Mouse (Mus musculus): ENCODE results near the gene Dusp14.

Dusp14 gene

DNA sequence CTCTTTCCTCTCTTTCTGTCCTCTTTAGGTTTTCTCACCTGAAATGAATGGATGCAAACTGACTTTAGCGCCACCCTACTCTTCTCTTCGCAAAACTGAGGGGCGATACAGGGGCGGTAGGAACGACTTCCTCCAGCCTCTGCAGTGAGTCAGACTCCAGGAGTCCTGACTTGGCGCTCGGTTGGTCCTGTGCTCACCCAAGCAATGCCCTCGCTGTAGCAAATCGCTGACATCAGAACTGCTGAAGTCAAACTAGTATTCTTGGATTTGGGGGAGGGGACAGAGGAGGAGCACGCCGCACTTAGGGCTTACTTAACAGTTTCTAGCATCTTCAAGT, at the start of gene Dusp14:
Dusp14 (minus strand) TSS at position 228 of the 337 bp plus-strand sequence.
- peak; percentile 21 for DNase-seq (ENCODE audit: low spot score)

DNA sequence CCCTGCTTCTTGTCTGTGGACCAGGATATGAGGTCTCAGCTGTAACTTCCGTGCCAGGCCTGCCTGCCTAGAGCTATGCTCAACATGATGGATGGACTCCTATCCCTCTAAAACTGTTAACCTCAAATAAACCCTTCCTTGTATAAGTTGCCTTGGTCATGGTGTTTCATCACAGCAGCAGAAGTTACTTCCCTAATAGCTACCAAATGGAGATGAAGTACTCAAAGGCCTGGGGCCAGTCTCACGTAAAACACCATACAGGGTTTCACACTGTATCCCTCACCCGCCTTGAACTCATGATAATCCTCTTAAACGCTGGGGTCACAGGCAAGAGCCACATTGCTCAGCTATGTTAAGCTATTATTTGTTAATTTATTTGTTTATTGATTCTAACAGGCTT, 48.4 kb upstream of the Dusp14 start:
- no peak for DNase-seq (ENCODE audit: low spot score)

DNA sequence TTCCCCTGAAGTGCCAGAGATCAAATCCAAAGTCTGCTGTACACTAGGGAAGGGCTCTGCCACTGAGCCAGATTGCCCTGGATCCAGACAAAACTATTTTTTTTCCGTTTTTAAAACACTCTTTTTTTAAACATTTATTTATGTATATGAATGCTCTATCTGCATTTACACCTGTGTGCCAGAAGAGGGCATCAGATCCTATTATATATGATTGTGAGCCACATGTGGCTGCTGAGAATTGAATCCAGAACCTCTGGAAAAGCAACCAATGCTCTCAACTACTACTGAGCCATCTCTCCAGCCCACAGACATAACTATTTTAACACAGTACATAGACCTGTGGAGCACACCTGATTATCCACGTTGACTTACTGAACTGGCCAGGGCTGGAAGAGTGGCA, 47.2 kb upstream of the Dusp14 start:
- no peak for DNase-seq (ENCODE audit: low spot score)

DNA sequence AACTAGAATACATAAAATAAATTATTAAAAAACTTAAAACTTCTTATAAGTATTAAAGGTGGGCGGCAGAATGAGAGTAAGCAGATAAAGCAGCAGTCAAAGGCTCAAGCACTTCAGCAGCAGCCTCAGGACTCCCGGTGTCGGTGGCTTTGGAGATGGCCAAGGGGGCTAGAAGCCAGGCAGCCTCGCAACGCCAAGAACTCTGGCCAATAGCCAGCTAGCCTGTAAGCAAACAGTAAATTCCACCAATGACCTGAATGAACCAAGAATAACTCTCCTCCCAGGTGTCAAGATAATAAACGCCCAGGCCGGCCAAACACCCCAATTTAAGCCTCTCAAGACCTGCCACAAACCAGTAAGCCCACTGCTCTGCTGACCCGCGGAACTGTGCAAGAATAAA, 46.6 kb upstream of the Dusp14 start:
- no peak for DNase-seq (ENCODE audit: low spot score)

DNA sequence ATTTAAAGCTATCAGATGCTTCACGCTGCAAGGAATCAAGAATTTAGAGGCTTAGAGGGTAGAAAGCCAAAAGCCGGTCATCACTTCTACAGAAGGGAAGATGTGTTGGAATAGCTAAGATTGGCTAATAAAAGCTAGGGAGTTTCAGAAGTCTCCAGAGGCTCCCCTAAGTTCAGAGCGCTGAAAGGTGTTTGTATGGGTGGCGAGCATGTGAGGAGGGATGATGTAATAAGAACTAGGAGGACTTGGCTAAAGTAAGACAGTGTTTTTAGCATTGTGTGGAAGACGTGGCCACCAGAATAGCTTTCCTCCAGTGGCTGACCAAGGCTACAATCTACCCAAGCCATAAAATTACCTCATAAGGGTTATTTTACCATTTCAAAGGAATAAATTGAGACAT, 44.6 kb upstream of the Dusp14 start:
- DNase-seq (ENCODE audit: low spot score), result no peak

DNA sequence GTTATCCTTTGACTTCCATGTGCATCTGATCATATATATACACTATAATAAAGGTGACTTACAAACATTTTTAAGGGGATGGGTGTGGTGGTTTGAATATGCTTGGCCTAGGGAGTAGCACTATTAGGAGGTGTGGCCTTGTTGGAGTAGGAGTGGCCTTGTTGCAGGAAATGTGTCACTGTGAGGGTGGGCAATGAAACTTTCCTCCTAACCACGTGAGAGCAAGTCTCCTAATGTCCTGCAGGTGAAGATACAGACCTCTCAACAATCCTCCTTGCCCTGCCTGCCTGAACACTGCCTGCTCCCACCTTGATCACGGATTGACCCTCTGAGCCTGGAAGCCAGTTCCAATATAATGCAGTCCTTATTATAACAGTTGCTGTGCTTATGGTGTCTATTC, 38.1 kb upstream of the Dusp14 start:
- DNase-seq (ENCODE audit: low spot score), result no peak

DNA sequence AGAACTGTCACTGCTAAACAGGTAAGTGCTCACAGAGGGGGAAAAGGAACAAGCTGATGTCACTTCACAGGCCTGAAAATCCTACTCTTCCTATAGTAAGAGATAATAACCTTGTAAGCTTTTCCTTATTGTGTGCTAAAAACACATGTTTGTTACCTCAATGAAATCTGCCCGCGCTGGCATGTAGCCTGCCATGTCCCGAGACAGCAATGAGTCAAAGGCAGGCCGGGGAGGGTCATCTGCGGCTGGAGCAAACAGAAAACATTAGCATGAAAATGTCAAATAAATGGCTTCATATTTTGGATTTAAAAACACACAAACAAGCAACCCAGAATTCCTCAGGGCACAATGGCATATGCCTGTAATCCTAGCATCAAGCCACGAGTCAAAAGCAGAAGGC, 35.0 kb upstream of the Dusp14 start:
- DNase-seq (ENCODE audit: low spot score), result no peak

DNA sequence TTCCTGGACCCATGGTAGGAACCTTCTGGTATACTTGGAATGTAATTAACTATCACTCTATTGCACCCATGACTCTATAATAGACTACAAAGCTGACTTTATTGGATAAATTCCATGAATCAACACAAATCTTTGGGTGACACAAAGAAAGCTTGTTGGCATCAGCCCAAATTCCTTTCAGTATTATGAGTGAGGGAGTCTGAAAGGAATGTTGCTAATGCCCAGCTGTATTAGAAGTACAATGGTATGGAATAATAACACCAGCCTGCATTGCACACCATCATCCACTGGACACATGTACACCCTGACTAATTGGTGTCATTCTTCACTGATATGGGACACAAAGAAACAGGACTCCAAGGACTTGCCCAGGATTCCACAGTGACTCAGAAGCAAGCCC, 32.1 kb upstream of the Dusp14 start:
- DNase-seq (ENCODE audit: low spot score), result no peak

DNA sequence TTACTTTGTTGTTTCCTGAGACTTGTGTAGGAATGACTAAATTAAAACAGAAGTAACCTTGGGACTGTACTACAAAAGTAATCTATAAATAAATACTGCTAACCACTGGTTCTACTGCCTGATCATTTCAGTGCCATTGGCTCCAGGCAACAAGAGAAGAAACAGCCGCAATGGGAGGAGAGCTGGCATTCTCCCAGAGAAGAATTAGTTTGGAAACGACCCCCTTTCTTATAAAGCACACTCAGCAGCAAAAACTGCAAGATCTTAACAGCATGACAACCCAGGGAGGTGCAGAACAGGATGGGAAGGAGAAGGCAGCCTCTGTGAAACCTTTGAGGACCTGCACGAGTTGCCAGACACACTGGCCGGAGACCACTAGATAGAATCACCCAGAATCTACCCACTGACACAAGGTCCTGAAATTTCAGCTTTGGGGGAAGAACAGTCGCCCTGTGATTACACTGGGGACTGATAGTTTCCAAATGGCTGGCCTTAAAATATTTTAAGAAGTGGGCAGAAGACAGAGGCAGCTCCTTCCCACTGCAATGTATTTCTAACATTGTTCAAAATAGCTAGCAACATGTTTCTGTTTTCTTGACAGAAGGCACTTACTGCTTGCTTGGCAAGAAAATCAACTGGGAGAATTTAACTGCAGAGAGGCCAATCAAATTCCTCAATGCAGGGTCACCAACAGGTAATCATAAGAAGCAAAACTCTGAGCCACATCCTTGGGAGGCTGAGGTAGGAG, 28.4 kb upstream of the Dusp14 start:
- DNase-seq (ENCODE audit: low spot score), result no peak

DNA sequence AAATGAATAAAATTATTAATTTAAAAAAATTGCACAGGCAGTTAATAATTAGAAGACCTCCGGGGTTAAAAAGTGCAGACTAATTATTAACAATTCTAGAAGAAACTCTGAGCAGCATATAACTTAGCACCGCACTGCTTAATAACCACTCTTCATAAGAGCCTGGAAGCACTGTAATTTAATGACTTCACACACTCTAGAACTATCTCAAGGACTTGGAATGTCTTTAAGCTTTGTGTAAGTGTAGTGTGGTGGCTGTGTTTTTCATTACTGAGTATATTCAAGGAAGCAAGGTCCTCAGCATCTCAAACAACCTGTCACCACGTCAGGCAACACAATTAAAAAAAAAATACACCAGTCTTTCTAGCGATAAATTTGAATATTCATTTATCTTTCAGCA, 26.0 kb upstream of the Dusp14 start:
- DNase-seq (ENCODE audit: low spot score), result no peak

DNA sequence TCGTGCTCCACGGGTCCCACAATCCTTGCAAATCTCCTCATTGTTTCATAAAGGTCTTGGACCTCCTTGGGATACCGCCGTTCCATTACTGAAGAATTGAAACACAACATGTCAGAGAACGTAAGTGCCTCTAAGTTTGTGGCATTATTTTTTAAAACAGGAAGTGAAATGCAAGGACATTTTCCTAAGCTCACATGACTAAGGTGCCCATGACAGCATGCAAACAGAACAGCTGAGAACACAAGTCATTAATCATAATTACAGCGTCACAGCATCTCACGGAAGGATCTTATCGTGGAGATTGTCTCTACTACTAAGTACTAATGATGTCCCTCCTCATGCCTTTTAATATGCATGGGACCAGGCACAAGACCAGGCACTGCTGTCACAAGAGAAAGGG, 21.5 kb upstream of the Dusp14 start:
- DNase-seq (ENCODE audit: low spot score), result no peak

DNA sequence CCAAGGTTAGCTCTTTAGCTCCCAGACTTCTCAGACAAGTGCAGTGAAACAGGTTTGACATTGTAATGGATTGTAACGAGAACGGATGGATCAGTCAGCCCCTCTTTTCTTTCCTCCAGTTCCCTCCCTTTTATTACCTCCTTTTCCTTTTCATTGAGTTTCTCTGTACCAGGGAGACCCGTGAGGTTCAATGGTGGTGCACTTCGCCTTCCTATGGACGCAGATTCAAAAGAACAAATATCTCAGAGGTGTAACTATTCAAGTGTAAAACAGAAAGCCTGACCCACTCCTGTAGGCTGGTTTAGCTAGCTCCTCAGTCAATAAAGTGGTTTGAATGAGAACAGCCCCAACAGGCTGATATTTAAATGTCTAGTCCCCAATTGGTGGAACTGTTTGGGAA, 12.8 kb upstream of the Dusp14 start:
- DNase-seq (ENCODE audit: low spot score), result no peak

DNA sequence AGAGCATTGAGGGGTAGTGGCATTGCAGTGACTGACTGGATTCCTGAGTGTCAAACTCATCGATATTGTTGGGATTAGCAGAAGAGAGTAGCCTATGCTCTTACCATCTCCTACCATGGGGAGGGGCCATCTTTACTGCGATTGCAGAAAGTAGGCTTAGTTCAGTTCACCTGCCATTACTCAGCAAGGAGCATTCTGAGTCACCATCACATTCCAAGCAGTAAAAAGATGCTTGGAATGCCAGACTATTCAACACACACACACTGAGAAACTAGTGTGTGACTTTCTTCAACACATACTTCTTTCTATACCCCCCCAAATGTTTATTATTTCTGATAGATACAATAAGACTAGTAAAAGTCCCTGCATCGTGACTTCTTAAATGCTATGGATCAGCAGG, 11.3 kb upstream of the Dusp14 start:
- DNase-seq (ENCODE audit: low spot score), result no peak

DNA sequence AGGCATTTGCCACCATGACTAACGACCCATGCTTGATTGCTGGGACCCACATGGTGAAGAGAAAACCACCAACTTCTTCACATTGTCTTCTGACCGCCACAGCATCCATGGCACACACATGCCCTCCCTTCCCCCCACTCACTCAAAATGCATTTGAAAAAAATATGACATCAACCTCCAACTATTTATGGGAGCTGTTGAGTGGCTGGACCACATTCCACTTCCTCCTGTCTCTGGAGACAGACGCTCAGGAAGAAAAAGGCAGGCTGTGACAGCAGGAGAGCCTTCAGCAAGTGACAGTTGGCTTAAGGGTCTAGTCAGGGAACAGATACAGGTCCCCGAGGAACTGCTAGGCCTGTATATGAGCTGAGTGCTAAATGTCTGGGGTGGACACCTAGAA, 10.8 kb upstream of the Dusp14 start:
- no peak for DNase-seq (ENCODE audit: low spot score)

DNA sequence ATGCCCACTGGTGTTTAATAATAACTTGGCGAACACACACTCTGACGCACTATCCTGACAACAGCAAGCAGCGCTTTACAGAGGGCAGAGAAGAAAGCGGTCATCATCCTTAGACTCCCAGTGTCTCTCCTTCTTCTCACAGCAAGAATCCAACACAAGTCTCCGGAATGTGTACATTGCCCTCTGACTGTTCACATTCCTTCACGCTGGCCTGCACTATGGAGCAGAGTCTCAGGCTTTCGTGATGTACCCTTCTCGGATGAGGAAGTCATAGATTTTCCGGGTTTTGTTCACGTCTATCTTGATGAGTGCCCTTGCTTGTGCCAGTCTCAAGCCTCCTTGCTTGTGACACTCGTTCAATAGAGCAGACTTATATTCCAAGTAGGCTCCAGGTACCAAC, 10.3 kb upstream of the Dusp14 start:
- peak; percentile 57 for DNase-seq (ENCODE audit: low spot score)

DNA sequence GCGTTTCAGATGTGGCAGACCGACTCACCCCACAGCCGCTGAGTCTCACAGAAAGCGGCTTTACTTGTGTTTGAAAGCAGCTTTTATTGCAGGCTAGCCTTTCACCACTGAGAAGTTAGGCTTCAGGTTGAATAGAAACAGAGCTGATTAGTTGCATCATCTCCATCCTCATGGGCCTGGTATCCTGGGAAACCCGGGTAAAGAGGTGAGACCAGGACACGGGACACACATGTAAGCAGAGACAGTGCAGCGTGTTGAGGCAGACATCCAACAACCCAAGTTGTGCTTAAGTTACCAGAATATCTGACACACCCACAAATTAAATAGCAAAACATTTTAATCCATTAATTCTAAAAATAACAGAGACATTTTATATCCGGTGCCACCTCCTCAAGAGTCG, 9.5 kb upstream of the Dusp14 start:
- no peak for DNase-seq (ENCODE audit: low spot score)

DNA sequence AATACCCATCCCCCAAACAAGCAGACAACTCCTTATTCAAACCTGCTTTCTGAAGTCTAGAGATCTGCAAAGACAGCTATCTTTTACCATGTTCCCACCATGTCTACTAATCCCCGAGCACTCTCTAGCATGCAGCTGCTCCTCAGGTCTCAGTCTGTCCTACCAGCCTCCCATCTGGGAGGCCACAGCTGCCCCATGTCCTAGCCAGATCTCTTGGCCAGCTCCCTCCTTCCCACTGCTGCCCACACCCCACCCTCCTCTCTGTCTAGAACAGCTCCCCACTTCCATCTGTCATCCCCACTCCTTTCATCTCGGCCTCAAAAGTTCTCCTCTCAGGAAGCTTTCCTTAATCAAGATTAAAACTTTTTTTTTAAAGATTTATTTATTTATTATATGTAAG, 7.9 kb upstream of the Dusp14 start:
- no peak for DNase-seq (ENCODE audit: low spot score)

DNA sequence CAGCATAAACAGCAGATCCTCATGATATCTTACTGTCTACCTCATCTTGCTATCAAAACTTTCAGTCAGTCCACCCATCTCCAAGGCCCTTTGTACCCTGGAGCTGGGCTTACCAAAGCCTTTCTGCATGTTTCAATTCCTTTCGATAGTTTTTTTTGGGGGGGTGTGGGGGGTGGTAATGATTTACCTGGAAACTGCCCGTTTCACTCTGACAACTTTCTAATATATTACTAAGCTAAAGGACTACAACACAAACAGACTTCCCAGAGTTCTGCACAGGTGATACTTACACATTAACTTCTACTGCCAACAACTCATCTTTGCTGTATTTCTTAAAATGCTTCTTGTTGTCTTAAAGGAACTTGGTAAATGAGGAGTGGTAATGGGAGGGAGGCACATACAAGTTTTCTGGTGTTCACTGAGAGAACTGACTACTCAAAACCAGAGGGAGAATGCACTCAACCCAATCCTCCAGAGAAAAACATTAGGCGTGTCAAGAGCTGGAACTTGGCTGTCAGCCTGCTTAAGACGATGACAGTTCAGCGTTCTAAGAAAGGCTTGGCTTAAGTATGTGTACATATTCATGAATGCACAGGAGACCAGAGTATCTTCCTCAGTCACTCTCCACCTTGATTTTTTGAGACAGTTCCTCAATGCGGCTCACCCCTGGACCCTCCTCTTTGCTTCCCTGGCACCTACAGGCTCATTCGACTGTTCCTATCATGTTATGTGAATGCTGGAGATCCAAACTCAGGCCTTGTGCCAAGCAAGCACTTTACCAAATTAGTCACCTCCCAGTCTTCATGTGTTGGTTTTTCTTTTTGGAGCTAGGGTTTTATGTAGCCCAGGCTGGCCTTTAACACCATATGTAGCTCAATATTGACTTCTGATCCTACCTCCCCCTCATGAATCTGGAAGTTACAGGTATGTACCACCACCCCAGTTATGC, 5.0 kb upstream of the Dusp14 start:
- peak; percentile 79 for DNase-seq (ENCODE audit: low spot score)

DNA sequence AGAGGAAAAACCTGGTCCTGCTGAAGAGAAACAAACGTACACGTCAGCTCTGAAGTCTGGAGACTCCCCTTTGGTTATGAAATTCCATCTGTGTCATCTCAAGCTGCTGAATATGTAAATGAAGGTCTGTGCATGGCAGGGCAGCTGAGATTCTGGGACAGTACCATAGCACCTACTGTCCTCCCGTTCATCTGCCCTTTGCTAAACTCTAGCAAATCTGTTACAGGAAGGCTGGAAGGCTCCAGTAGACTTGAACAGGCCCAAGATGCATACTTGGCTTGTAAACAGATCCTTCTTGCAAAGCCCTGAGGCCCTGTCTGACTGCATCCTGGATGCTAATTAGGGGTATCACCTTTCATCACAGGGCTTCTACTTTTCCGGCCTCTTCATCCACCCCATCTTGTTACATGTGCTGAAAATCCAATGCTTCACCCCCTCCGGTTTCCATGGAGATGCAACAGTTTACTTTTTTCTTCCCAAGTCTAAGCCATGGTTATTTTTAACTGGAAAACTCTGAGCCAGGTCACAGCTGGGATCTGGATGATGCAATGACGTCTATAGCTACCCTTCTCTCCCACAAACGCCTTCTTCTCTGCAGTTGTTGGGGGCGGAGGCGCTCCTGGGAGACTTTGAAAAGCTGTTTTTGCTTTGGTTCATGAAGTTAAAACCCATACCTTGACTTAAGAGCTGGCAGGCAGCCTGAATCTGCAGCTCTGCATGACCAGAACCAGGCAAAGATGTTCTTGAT, 4.0 kb upstream of the Dusp14 start:
- DNase-seq (ENCODE audit: low spot score), result peak; percentile 59

DNA sequence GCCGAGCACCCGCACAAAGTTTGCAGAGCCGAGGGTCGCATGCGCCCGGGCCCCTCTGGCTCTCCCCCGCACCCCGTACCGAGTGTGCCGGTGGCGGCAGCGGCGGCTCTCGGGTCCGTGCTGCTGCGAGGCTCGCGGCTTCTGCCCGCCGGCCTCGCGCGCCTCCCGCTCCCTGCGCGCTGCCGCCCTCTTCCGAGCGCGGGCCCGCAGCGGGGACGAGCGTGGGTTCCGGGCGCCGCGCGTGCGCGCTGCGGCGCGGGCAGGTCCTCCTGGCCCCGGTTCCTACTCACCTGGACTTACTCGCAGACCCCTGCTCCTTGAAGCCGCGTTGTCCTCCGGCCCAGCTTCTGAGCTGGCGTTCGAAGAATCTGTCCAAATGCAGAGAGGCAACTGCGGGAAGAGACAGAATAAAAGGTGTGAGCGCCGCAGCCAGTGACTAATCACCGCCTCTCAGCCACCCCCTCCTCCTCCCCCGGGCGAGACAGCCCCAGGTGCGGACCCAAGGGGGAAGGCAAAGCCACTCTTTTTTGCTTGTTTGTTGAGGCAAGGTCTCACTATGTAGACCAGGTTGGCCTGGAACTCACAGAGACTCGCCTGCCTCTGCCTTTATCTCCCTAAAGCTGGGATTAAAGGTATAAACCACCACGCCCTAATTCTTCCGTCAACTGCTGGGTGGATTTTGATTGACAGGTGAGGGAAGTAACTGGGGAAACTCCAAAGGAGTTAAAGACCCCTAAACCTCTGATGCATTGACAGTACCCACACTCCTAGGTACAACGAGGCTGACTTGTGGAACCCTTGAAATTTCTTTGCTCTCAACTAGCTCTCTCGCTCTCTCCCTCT, 649 bp downstream of the Dusp14 start:
- DNase-seq (ENCODE audit: low spot score), result peak; percentile 50

DNA sequence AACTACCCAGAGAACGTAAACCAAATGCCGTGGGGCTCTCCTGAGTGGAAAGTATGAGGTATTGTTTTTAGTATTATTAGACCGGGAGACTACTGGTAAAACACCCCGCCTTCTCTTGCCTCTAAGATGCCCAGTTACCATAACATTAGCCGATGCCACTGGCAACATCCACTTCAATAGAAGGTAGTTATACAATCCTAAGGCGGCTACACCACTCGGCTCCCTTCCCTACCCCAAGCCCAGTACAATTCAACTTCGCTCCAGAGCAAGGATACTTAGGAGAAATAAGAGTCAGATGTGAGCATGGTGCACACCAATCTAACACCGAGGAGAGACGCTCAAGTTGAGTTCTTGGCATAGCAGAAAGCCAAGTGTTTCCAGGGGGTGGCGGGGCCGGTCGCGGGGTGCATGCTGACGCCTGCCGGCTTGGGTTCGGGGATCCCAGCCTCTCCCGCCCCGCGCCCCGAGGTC, 1.3 kb downstream of the Dusp14 start:
- peak; percentile 44 for DNase-seq (ENCODE audit: low spot score)
